Mouse (Mus musculus): Measurements from ENCODE around the gene Arhgef3. TPM values are rescaled to one million over a fixed set of nuclear protein-coding genes. Genes with fewer than 3 reads are reported as not detected.

The Arhgef3 gene
- total and polyA plus RNA-seq, 3 experiments: 6.7 to 15.2 (median 11.9) TPM

- H3K9me3 ChIP-seq (replicated peaks): no peaks in the 10 kb centered on the region
- H3K4me1 ChIP-seq (ENCODE audit: insufficient read depth, low read depth, low read length): no peaks in the 10 kb centered on the region
- H3K36me3 ChIP-seq (replicated peaks): no peaks in the 10 kb centered on the region
- ATAC-seq (ENCODE audit: extremely low read depth, insufficient number of reproducible peaks, low FRiP score, poor library complexity, severe bottlenecking) (no peak), DNase-seq (ENCODE audit: low spot score) (no peak)
- H3K27me3 ChIP-seq (ENCODE audit: insufficient read depth, low read length): peaks cover 7% of the 10 kb centered on the region; the same call in 1 of the 2 replicates
- TF ChIP-seq TAL1 (conservative IDR thresholded peaks at IDR 0.05; ENCODE audit: low read depth, low read length) (no peak), CTCF (IDR thresholded peaks at IDR 0.05; ENCODE audit: low read depth, low read length) (no peak), GATA2 (IDR thresholded peaks at IDR 0.05; ENCODE audit: borderline replicate concordance, low read depth, low read length) (no peak), POLR2AphosphoS5 (IDR thresholded peaks at IDR 0.05; ENCODE audit: insufficient replicate concordance, low read depth, low read length) (no peak), GATA1 (IDR thresholded peaks at IDR 0.05; ENCODE audit: borderline replicate concordance, low read length) (no peak)
- H3K4me3 ChIP-seq (ENCODE audit: low read depth, low read length): no peak overlapping the region
Measured at GRCm38 (mm10) chr14:27198490-27199089, 83.9 kb downstream of the Arhgef3 start.

- no peak for DNase-seq (ENCODE audit: low spot score)
- ATAC-seq (ENCODE audit: extremely low read depth, insufficient number of reproducible peaks, low FRiP score, poor library complexity, severe bottlenecking): no peak
Measured at GRCm38 (mm10) chr14:27199119-27199518, 84.4 kb downstream of the Arhgef3 start.

GRCm38 (mm10) chr14:27199870-27200269 lies 85.2 kb downstream of the Arhgef3 start:
- Histone ChIP-seq H3K9me3 (replicated peaks) (no peaks in the 10 kb centered on the region), H3K4me3 (ENCODE audit: low read depth, low read length) (no peak overlapping the region), H3K27me3 (ENCODE audit: insufficient read depth, low read length) (peaks cover 7% of the 10 kb centered on the region; the same call in 1 of the 2 replicates), H3K4me1 (ENCODE audit: insufficient read depth, low read depth, low read length) (no peaks in the 10 kb centered on the region), H3K36me3 (replicated peaks) (no peaks in the 10 kb centered on the region)
- DNase-seq (ENCODE audit: low spot score) (no peak), ATAC-seq (ENCODE audit: extremely low read depth, insufficient number of reproducible peaks, low FRiP score, poor library complexity, severe bottlenecking) (no peak)
- no peak for TF ChIP-seq GATA1 (IDR thresholded peaks at IDR 0.05; ENCODE audit: borderline replicate concordance, low read length)
- TF ChIP-seq TAL1 (conservative IDR thresholded peaks at IDR 0.05; ENCODE audit: low read depth, low read length): no peak
- no peak for TF ChIP-seq GATA2 (IDR thresholded peaks at IDR 0.05; ENCODE audit: borderline replicate concordance, low read depth, low read length)
- TF ChIP-seq POLR2AphosphoS5 (IDR thresholded peaks at IDR 0.05; ENCODE audit: insufficient replicate concordance, low read depth, low read length): no peak
- TF ChIP-seq CTCF (IDR thresholded peaks at IDR 0.05; ENCODE audit: low read depth, low read length): no peak

More at GRCm38 (mm10) chr14:27199119-27199518, 84.4 kb downstream of the Arhgef3 start:
- no peak for TF ChIP-seq CTCF (IDR thresholded peaks at IDR 0.05; ENCODE audit: low read depth, low read length)
- TF ChIP-seq GATA1 (IDR thresholded peaks at IDR 0.05; ENCODE audit: borderline replicate concordance, low read length): no peak
- no peak for TF ChIP-seq TAL1 (conservative IDR thresholded peaks at IDR 0.05; ENCODE audit: low read depth, low read length)
- no peak for TF ChIP-seq POLR2AphosphoS5 (IDR thresholded peaks at IDR 0.05; ENCODE audit: insufficient replicate concordance, low read depth, low read length)
- TF ChIP-seq GATA2 (IDR thresholded peaks at IDR 0.05; ENCODE audit: borderline replicate concordance, low read depth, low read length): no peak
- Histone ChIP-seq H3K36me3 (replicated peaks) (no peaks in the 10 kb centered on the region), H3K4me1 (ENCODE audit: insufficient read depth, low read depth, low read length) (no peaks in the 10 kb centered on the region), H3K4me3 (ENCODE audit: low read depth, low read length) (no peak overlapping the region), H3K9me3 (replicated peaks) (no peaks in the 10 kb centered on the region), H3K27me3 (ENCODE audit: insufficient read depth, low read length) (peaks cover 7% of the 10 kb centered on the region; the same call in 1 of the 2 replicates)

- peaks cover 7% of the 10 kb centered on the region; the same call in 1 of the 2 replicates for H3K27me3 ChIP-seq (ENCODE audit: insufficient read depth, low read length)
- ATAC-seq (ENCODE audit: extremely low read depth, insufficient number of reproducible peaks, low FRiP score, poor library complexity, severe bottlenecking): no peak
- TF ChIP-seq GATA2 (IDR thresholded peaks at IDR 0.05; ENCODE audit: borderline replicate concordance, low read depth, low read length) (no peak), GATA1 (IDR thresholded peaks at IDR 0.05; ENCODE audit: borderline replicate concordance, low read length) (no peak), POLR2AphosphoS5 (IDR thresholded peaks at IDR 0.05; ENCODE audit: insufficient replicate concordance, low read depth, low read length) (no peak), CTCF (IDR thresholded peaks at IDR 0.05; ENCODE audit: low read depth, low read length) (no peak), TAL1 (conservative IDR thresholded peaks at IDR 0.05; ENCODE audit: low read depth, low read length) (no peak)
Measured at GRCm38 (mm10) chr14:27200743-27201576, 86.3 kb downstream of the Arhgef3 start.

GRCm38 (mm10) chr14:27201824-27202223 lies 87.1 kb downstream of the Arhgef3 start:
- Histone ChIP-seq H3K4me1 (ENCODE audit: insufficient read depth, low read depth, low read length) (no peaks in the 10 kb centered on the region), H3K9me3 (replicated peaks) (no peaks in the 10 kb centered on the region), H3K27me3 (ENCODE audit: insufficient read depth, low read length) (peaks cover 7% of the 10 kb centered on the region; the same call in 1 of the 2 replicates), H3K36me3 (replicated peaks) (no peaks in the 10 kb centered on the region), H3K4me3 (ENCODE audit: low read depth, low read length) (no peak overlapping the region)
- DNase-seq (ENCODE audit: low spot score): no peak
- ATAC-seq (ENCODE audit: extremely low read depth, insufficient number of reproducible peaks, low FRiP score, poor library complexity, severe bottlenecking): no peak
- TF ChIP-seq GATA1 (IDR thresholded peaks at IDR 0.05; ENCODE audit: borderline replicate concordance, low read length): no peak
- TF ChIP-seq POLR2AphosphoS5 (IDR thresholded peaks at IDR 0.05; ENCODE audit: insufficient replicate concordance, low read depth, low read length): no peak
- TF ChIP-seq CTCF (IDR thresholded peaks at IDR 0.05; ENCODE audit: low read depth, low read length): no peak
- no peak for TF ChIP-seq TAL1 (conservative IDR thresholded peaks at IDR 0.05; ENCODE audit: low read depth, low read length)
- no peak for TF ChIP-seq GATA2 (IDR thresholded peaks at IDR 0.05; ENCODE audit: borderline replicate concordance, low read depth, low read length)

More at GRCm38 (mm10) chr14:27200743-27201576, 86.3 kb downstream of the Arhgef3 start:
- Histone ChIP-seq H3K9me3 (replicated peaks) (no peaks in the 10 kb centered on the region), H3K36me3 (replicated peaks) (no peaks in the 10 kb centered on the region), H3K4me3 (ENCODE audit: low read depth, low read length) (no peak overlapping the region), H3K4me1 (ENCODE audit: insufficient read depth, low read depth, low read length) (no peaks in the 10 kb centered on the region)
- DNase-seq (ENCODE audit: low spot score): no peak

- no peak for TF ChIP-seq POLR2AphosphoS5 (IDR thresholded peaks at IDR 0.05; ENCODE audit: insufficient replicate concordance, low read depth, low read length)
- TF ChIP-seq TAL1 (conservative IDR thresholded peaks at IDR 0.05; ENCODE audit: low read depth, low read length): no peak
- no peak for TF ChIP-seq GATA1 (IDR thresholded peaks at IDR 0.05; ENCODE audit: borderline replicate concordance, low read length)
- no peak for TF ChIP-seq CTCF (IDR thresholded peaks at IDR 0.05; ENCODE audit: low read depth, low read length)
- no peak for TF ChIP-seq GATA2 (IDR thresholded peaks at IDR 0.05; ENCODE audit: borderline replicate concordance, low read depth, low read length)
- H3K4me1 ChIP-seq (ENCODE audit: insufficient read depth, low read depth, low read length): no peaks in the 10 kb centered on the region
- H3K9me3 ChIP-seq (replicated peaks): no peaks in the 10 kb centered on the region
- no peak overlapping the region for H3K4me3 ChIP-seq (ENCODE audit: low read depth, low read length)
- no peaks in the 10 kb centered on the region for H3K36me3 ChIP-seq (replicated peaks)
- H3K27me3 ChIP-seq (ENCODE audit: insufficient read depth, low read length): peaks cover 7% of the 10 kb centered on the region; the same call in 1 of the 2 replicates
- ATAC-seq (ENCODE audit: extremely low read depth, insufficient number of reproducible peaks, low FRiP score, poor library complexity, severe bottlenecking): no peak
- no peak for DNase-seq (ENCODE audit: low spot score)
Measured at GRCm38 (mm10) chr14:27204704-27205103, 90.0 kb downstream of the Arhgef3 start.

Data from G1E (cell line).